27 mouse cellular contexts compared by ENCODE assay signal in the genomic region with DNA sequence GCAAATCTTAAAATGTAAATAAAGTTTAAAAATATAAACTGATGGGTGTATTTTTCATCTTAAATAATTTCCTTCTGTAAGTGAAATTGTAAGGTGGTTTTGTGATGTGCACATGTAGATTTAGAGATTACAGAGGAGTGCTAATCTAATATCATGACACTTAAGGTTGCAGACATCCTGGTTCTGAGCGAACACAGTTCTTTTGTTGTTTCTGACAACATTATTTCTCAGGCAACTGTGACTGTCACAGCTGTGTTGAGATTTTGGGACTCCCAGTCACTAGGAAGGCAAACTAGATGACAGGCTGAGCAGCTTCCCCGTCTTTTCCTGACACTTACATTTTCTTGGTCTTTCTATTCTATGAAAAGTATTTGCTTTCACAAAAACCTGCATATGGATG.
"Had no signal": no experiment of that assay in that cellular context is flagged by ENCODE, and none has a peak within 500 bp of the region (broad histone marks: within the 10 kb centered on the region; RNA-seq: fewer than 3 reads in every experiment).

No protein-coding gene starts in this region.

- H3K27ac ChIP-seq: gastrocnemius, adult 2 months; heart, embryonic 10.5 days; hindbrain, embryonic 12.5 days; hindbrain, embryonic 14.5 days; intestine, embryonic 15.5 days; kidney, embryonic 15.5 days; kidney, postnatal 0 days; layer of hippocampus, adult 2 months; limb, embryonic 13.5 days; limb, embryonic 15.5 days; liver, embryonic 14.5 days had no signal

- H3K9me3 ChIP-seq: heart, embryonic 10.5 days; heart, embryonic 12.5 days; hindbrain, embryonic 12.5 days; intestine, embryonic 15.5 days; kidney, embryonic 15.5 days; limb, embryonic 13.5 days; limb, embryonic 15.5 days; liver, embryonic 12.5 days had no signal

- H3K4me3 ChIP-seq: gastrocnemius, adult 2 months; heart, embryonic 10.5 days; heart, embryonic 12.5 days; hindbrain, embryonic 12.5 days; intestine, embryonic 15.5 days; kidney, embryonic 15.5 days; layer of hippocampus, adult 2 months; limb, embryonic 13.5 days; limb, embryonic 15.5 days; liver, embryonic 12.5 days had no signal

- H3K9ac ChIP-seq: heart, embryonic 12.5 days; hindbrain, embryonic 12.5 days; hindbrain, embryonic 14.5 days; intestine, embryonic 15.5 days; kidney, embryonic 15.5 days; limb, embryonic 13.5 days; limb, embryonic 15.5 days; liver, embryonic 12.5 days; liver, embryonic 14.5 days had no signal

- ATAC-seq: hindbrain, embryonic 16.5 days; intestine, embryonic 15.5 days; liver, embryonic 12.5 days had no signal

- H3K4me2 ChIP-seq: heart, embryonic 12.5 days; hindbrain, embryonic 12.5 days; hindbrain, embryonic 14.5 days; intestine, embryonic 15.5 days; kidney, embryonic 15.5 days; limb, embryonic 13.5 days; limb, embryonic 15.5 days; liver, embryonic 12.5 days had no signal

- DNase-seq: gastrocnemius, adult 2 months; gastrocnemius, postnatal 10 days; gastrocnemius, postnatal 25 days; heart, adult 18-20 months; heart, postnatal 10 days; kidney, adult 11 months; kidney, adult 2 months; kidney, adult 9 months; kidney, postnatal 14 days; kidney, postnatal 4 days; layer of hippocampus, adult 9-11 months; layer of hippocampus, postnatal 36 days; left cerebral cortex, postnatal 4 days; lung, adult 18-20 months had no signal

- H3K36me3 ChIP-seq: heart, embryonic 10.5 days; heart, embryonic 12.5 days; hindbrain, embryonic 12.5 days; intestine, embryonic 15.5 days; kidney, embryonic 15.5 days; limb, embryonic 13.5 days; limb, embryonic 15.5 days; liver, embryonic 12.5 days had no signal

- H3K27me3 ChIP-seq: heart, embryonic 12.5 days; hindbrain, embryonic 12.5 days; intestine, embryonic 15.5 days; kidney, embryonic 15.5 days; limb, embryonic 13.5 days; limb, embryonic 15.5 days; liver, embryonic 12.5 days had no signal

- H3K4me1 ChIP-seq: heart, embryonic 10.5 days; hindbrain, embryonic 12.5 days; intestine, embryonic 15.5 days; kidney, embryonic 15.5 days; limb, embryonic 13.5 days; limb, embryonic 15.5 days had no signal
